Mouse (Mus musculus) limb, embryonic 11.5 days (tissue): ENCODE results near the gene Aco2. TPM values are rescaled to one million over a fixed set of nuclear protein-coding genes. Genes with fewer than 3 reads are reported as not detected.

Source experiments
- ATAC-seq: fragments of 200-750 bp; cut with Nextera tagmentation; 2 replicates; pipeline ENCODE4 v1.8.0; 2017; ENCODE audit warnings: low read depth; ENCODE audit not compliant: insufficient number of reproducible peaks, low FRiP score, low TSS enrichment
- DNase-seq: peaks from one replicate; pipeline ENCODE4 v3.0.0-alpha.2; 2015; ENCODE audit warnings: low spot score
- H3K27ac ChIP-seq: fragments of 300-500 bp; sonication (generic); replicated peaks from 2 replicates; pipeline ENCODE4 v1.5.1; 2014; ENCODE audit warnings: low read depth, mild to moderate bottlenecking, low read length
- H3K27me3 ChIP-seq: fragments of 300-500 bp; sonication (generic); 2 replicates; pipeline ENCODE4 v1.6.1; 2014; ENCODE audit warnings: mild to moderate bottlenecking, low read length, mixed read lengths; ENCODE audit not compliant: control insufficient read depth, insufficient read depth
- H3K36me3 ChIP-seq: fragments of 300-500 bp; sonication (generic); 2 replicates; pipeline ENCODE4 v1.6.1; 2014; ENCODE audit warnings: mild to moderate bottlenecking, low read length, moderate library complexity, mixed read lengths; ENCODE audit not compliant: control insufficient read depth, insufficient read depth
- H3K4me1 ChIP-seq: fragments of 300-500 bp; sonication (generic); 2 replicates; pipeline ENCODE4 v1.6.1; 2014; ENCODE audit warnings: low read length, mixed read lengths; ENCODE audit not compliant: control insufficient read depth, insufficient read depth
- H3K4me2 ChIP-seq: fragments of 300-500 bp; sonication (generic); 2 replicates; pipeline ENCODE4 v1.6.1; 2014; ENCODE audit warnings: low read depth, mild to moderate bottlenecking, moderate library complexity; ENCODE audit not compliant: severe bottlenecking
- H3K4me3 ChIP-seq: fragments of 300-500 bp; sonication (generic); 2 replicates; pipeline ENCODE4 v1.5.1; 2014; ENCODE audit warnings: low read depth, low read length
- H3K9ac ChIP-seq: fragments of 300-500 bp; sonication (generic); 2 replicates; pipeline ENCODE4 v1.6.1; 2014; ENCODE audit warnings: mild to moderate bottlenecking, low read length
- H3K9me3 ChIP-seq: fragments of 300-500 bp; sonication (generic); 2 replicates; pipeline ENCODE4 v1.6.1; 2016; ENCODE audit warnings: low read length; ENCODE audit not compliant: control insufficient read depth
- WGBS: fragments of 180-500 bp; shearing (Covaris S2); extraction: QIAGEN DNeasy Blood & Tissue Kit; methylation state at CpG from one replicate; pipeline ENCODE4 v1.1.7; 2014; 5-methylcytosine and 5-hydroxymethylcytosine counted together
- polyA plus RNA-seq: library from polyadenylated mRNA; unstranded; fragments of >200 nt; fragmentation: Nextera tagmentation; extraction: Ambion mirVana; gene quantifications from 2 replicates; pipeline ENCODE4 v1.2.1, GENCODE M21; 2014

The Aco2 gene
- polyA plus RNA-seq, 1 experiment from 2014 or later, result 162 TPM

DNA sequence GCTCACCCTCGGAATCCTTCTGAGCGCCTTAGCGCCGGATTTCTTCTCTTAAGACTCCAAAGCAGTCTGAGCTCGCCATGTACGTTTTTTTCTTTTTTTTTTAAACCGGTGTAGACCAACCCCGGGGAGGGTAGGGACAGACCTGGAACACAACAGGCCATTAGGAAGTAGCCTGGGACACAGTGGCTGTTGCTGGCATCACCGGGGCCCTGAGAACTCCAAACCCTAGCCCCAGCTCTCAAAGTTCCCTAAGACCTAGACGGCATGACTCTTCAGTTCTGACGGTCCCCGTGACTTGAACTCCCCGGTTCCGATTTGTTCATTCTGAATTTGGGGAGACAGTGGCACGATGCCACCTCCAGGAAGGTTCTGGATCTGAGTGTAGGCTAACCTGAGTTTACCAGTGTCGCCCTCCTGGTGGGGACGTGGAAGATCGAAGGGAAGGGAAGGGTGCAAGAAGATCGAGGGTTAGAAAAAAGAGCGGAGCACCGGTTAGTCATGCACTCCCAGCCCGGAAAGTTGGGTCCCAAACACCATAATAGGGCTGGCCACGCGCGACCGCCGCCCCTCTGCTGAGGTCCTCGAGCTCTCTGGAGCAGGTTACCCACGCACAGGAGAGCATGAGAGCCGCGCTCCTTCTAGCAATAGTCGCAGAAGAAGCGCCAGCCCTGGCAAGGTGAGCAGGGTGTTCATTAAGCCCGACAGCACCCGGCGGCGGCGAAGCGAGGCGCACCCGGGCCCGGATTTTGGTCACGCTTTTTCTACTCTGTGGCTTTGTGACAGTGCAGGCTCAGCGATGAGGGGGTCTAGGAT is 13.4 kb upstream of the Aco2 start, which contains the start of gene Tob2:
TSS of gene Tob2 (minus strand) at position 280 of the 813 bp plus-strand sequence.
- WGBS, result under 1% methylated on average over 44 of the region's 44 CpGs
- Histone ChIP-seq H3K36me3 (no peaks in the 10 kb centered on the region), H3K9ac (peak within 1 kb of the TSS; percentile 74), H3K9me3 (no peaks in the 10 kb centered on the region), H3K27ac (peak within 1 kb of the TSS; percentile 66), H3K4me3 (peak within 1 kb of the TSS; percentile 94), H3K4me2 (peak within 1 kb of the TSS; percentile 53), H3K27me3 (no peaks in the 10 kb centered on the region), H3K4me1 (no peaks in the 10 kb centered on the region)
- DNase-seq, result peak; percentile 67
- peak; percentile 7; the same call in 1 of the 2 replicates for ATAC-seq

DNA sequence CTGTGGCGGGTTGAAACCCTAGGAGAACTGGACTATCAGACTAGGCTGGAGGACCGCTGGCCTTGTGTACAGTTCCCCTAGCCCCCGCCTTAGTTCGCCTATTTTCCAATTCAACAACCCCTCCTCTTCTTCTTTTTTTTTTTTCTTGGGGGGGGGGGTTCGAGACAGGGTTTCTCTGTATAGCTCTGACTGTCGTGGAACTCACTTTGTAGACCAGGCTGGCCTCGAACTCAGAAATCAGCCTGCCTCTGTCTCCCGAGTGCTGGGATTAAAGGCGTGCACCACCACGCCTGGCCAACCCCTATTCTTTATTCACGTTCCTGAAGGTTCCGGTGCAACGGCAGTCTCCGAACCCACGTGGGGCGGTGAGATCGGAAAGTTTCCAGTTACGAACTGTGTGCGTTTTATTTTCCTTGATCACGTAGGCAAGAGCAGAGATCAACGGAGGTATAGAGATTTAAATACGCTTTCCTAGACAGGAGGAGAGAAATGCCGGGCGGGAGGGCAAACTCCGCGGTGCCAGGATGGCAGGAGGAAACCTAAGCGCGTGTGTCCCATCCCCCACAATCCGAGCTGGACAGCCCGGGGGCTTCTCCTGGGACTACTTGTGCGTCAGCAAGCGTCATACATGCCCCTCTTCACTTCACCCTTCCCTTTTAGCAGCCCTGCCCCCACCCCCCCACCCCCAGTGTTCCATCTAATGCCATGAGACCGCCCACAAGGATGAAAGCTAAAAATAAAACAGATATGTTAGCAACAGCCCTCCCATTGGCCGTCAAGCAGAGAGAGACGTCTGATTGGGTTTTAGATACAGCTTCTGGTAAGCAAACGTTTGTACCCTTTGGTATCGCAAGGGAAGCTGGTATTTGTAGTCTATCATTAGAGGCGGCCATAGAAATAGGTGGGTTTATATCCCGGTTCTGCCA is 12.5 kb upstream of the Aco2 start:
- ATAC-seq, result peak; percentile 76
- Histone ChIP-seq H3K9me3 (no peaks in the 10 kb centered on the region), H3K27me3 (no peaks in the 10 kb centered on the region), H3K36me3 (peaks cover 2% of the 10 kb centered on the region; the same call in 1 of the 2 replicates), H3K9ac (peak overlapping the region; percentile 74), H3K27ac (peak overlapping the region; percentile 66), H3K4me3 (peak overlapping the region; percentile 94), H3K4me1 (no peaks in the 10 kb centered on the region), H3K4me2 (peak overlapping the region; percentile 53)
- WGBS, result under 1% methylated on average over 39 of the region's 39 CpGs
- DNase-seq, result peak; percentile 84

DNA sequence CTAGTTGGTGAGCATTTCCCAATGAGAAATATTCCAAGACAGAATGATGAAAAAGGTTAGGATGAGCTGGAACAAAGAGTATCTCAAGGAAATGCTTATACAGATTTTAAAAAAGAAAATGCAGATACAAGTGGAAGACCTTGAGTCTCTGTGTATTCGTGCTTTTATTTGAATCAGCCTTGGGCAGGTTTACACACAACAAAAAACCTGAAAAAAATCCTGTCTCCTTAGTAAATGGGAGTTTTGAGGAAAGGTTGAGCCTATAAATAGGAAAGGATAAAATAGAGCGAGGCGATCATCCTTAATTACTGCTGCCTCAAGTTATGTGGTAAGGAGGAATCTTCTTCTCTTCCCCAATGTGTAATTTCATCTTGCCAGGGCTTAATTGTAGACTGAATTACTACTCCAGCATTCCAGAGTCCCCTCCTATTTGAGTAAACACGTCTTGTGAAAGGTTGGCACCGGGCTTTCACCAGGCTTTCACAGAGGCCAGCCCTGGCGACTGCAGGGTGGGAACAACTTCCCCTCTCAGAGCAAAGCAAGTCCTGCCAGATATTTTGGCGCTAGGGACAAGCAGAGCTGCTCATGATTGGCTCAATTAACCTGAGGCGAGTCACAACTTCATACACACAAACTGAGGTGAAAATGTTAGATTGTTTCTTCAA is 11.5 kb upstream of the Aco2 start:
- 47% methylated on average over 8 of the region's 8 CpGs for WGBS
- Histone ChIP-seq H3K4me1 (no peaks in the 10 kb centered on the region), H3K36me3 (peaks cover 6% of the 10 kb centered on the region; the same call in 1 of the 2 replicates), H3K4me3 (no peak overlapping the region), H3K27ac (no peak overlapping the region), H3K27me3 (no peaks in the 10 kb centered on the region), H3K4me2 (no peak overlapping the region; the same call in 1 of the 2 replicates), H3K9ac (no peak overlapping the region), H3K9me3 (no peaks in the 10 kb centered on the region)
- no peak for DNase-seq
- ATAC-seq, result no peak

DNA sequence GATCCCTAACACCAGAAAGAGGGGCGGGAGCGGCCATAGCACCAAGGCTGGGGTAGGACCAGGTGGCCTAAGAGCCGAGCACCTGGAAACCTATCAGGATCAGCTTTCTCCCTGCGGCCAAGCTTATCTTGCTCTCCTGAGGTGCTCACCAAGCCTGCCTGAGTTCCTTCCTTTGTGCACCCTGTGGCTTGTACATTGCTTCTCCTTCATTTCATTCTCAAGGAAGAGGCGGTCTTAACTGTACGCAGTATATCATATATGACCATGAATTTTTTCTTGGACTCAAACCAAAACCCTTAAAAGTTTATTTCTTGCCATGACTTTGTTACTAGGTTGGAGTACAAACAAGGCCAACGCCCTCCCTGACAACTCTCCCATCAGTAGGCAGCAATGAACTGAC is 7.9 kb upstream of the Aco2 start:
- no peak for DNase-seq
- Histone ChIP-seq H3K4me2 (no peak overlapping the region), H3K9ac (no peak overlapping the region), H3K9me3 (no peaks in the 10 kb centered on the region), H3K4me1 (no peaks in the 10 kb centered on the region), H3K4me3 (no peak overlapping the region), H3K27me3 (no peaks in the 10 kb centered on the region), H3K27ac (no peak overlapping the region), H3K36me3 (peaks cover 21% of the 10 kb centered on the region; the same call in 1 of the 2 replicates)
- whole genome bisulfite sequencing, result 92% methylated on average over 7 of the region's 7 CpGs
- no peak for ATAC-seq

DNA sequence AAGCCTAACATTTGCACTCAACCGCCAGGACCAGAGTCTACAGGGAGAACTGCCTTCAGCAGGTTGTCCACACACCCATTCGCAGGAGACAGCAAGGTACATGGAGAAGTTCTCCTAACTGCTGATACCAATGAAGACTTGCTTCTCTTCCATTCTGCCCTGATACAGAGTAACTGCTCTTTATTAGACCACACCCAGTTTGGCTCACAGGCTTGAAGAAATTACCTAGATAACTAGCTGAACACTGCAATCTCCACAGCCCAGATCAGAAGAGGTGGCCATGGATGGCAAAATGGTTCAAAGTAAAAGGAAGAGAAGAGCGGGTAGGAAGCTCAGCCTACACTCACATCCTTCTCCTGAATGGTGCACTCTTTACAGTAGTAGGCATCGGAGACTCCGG is 2.1 kb upstream of the Aco2 start:
- DNase-seq (no peak), ATAC-seq (no peak)
- H3K36me3 ChIP-seq, result peaks cover 30% of the 10 kb centered on the region; the same call in 1 of the 2 replicates
- H3K9me3 ChIP-seq, result no peaks in the 10 kb centered on the region
- WGBS, result 96% methylated on average over 5 of the region's 5 CpGs
- H3K27me3 ChIP-seq, result no peaks in the 10 kb centered on the region
- H3K4me3 ChIP-seq, result no peak overlapping the region
- H3K4me2 ChIP-seq, result no peak overlapping the region
- H3K4me1 ChIP-seq, result peaks cover 4% of the 10 kb centered on the region
- no peak overlapping the region for H3K27ac ChIP-seq
- no peak overlapping the region for H3K9ac ChIP-seq

DNA sequence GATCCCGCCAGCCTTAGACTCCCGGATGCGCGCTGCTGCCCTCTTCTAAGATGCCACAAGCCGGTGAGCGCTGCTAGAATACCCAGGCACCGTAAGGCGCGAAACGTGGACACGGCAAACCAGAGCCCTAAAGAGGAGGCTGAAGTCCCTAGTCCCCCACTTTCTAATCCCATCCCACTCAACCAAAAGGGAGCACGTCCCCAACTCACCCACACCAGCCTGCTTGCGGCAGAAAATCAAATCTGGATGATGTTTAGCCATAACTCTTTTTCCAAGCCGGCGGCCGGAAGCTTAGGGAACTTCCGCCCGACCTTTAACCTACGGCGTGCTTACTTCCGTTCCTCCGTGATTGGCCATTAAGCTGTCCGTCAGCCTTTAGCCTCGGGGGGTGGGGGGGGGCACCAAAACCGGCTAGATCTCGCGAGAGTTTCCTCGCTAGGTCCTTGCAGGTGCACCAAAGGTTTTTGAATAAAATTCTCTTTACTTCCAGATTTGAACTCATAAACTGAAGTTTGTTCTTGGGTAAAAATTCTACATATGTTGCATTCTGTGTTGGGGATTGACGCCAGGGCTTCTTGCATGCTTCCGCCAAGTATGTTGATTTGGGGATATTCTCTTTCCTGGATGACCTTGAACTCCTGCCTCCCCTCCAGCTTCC is 376 bp upstream of the Aco2 start, which contains the start of gene Phf5a:
TSS of gene Phf5a (minus strand) at position 308 of the 658 bp plus-strand sequence.
- ATAC-seq (peak; percentile 87), DNase-seq (peak; percentile 97)
- H3K9me3 ChIP-seq, result no peaks in the 10 kb centered on the region
- peak within 1 kb of the TSS; percentile 97 for H3K4me3 ChIP-seq
- no peaks in the 10 kb centered on the region for H3K27me3 ChIP-seq
- peaks cover 21% of the 10 kb centered on the region; the same call in 1 of the 2 replicates for H3K36me3 ChIP-seq
- WGBS, result under 1% methylated on average over 30 of the region's 30 CpGs
- peaks cover 4% of the 10 kb centered on the region for H3K4me1 ChIP-seq
- peak within 1 kb of the TSS; percentile 91 for H3K27ac ChIP-seq
- H3K9ac ChIP-seq, result peak within 1 kb of the TSS; percentile 85
- peak within 1 kb of the TSS; percentile 88 for H3K4me2 ChIP-seq

DNA sequence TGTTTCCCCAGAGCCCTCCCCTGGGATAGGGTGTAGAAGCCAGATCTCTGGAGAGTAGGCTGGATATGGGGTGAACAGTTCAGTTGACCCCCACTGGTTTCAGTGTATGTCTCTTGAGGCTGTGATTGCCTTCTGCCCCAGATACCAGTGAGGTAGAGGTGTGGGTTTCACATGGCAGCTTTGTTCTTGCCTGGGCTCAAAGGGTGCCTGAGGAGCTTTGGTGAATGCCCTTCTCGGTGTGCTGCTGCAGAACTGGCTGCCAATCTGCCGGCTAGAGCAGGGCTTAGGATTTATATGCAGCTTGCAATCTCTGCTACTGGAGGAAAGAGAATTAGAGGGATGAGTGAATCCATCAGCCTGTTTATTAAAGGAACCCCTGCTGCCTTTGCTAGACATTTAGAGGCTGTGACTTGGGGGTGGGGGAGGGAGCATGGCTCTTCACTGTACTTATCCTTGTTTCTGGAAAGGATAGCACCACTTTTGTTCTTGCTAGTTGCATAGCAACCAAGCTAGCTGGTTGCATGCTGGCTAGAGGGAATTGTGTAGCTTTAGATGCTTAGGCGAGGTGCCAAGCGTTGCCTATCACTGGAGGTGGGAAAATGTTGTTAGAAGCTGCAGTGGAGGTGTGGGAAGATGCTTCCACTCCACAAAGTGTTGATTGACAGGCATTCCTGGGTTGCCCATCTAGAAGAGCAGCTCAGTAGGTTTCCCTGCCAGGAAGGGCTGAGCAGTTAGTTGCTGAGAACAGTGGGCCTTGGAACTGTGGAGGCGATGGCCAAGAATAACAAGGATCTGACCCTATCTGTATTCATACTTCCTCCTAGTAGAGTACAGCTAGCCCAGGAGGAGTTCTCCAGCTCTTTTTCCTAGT is 7.7 kb downstream of the Aco2 start:
- Histone ChIP-seq H3K9me3 (no peaks in the 10 kb centered on the region), H3K27me3 (no peaks in the 10 kb centered on the region), H3K4me3 (no peak overlapping the region), H3K9ac (no peak overlapping the region), H3K4me2 (no peak overlapping the region), H3K36me3 (peaks cover 4% of the 10 kb centered on the region; the same call in 1 of the 2 replicates), H3K27ac (no peak overlapping the region), H3K4me1 (no peaks in the 10 kb centered on the region)
- ATAC-seq (no peak), DNase-seq (no peak)
- 78% methylated on average over 5 of the region's 5 CpGs for WGBS
